Mouse (Mus musculus): Measurements from ENCODE around the gene Ttc36.
A peak's percentile ranks its signal among the peaks of the same experiment; 100 is the strongest.

Ttc36 gene

GRCm38 (mm10) chr9:44802808-44803450 is at the start of gene Ttc36:
TSS of gene Ttc36 (minus strand) at chr9:44803072.
- DNase-seq (ENCODE audit: low read depth, low spot score): no peak

GRCm38 (mm10) chr9:44847446-44847845 is 44.6 kb upstream of the Ttc36 start:
- DNase-seq (ENCODE audit: low read depth, low spot score): no peak

GRCm38 (mm10) chr9:44841241-44841640 is 38.4 kb upstream of the Ttc36 start:
- DNase-seq (ENCODE audit: low read depth, low spot score): no peak

- DNase-seq (ENCODE audit: low read depth, low spot score): no peak
Observed at GRCm38 (mm10) chr9:44836439-44836838, 33.6 kb upstream of the Ttc36 start.

- DNase-seq (ENCODE audit: low read depth, low spot score): no peak
Observed at GRCm38 (mm10) chr9:44832356-44832755, 29.5 kb upstream of the Ttc36 start.

- no peak for DNase-seq (ENCODE audit: low read depth, low spot score)
Observed at GRCm38 (mm10) chr9:44830506-44830905, 27.6 kb upstream of the Ttc36 start.

- no peak for DNase-seq (ENCODE audit: low read depth, low spot score)
Observed at GRCm38 (mm10) chr9:44828944-44829343, 26.1 kb upstream of the Ttc36 start.

GRCm38 (mm10) chr9:44826660-44827059 is 23.8 kb upstream of the Ttc36 start:
- no peak for DNase-seq (ENCODE audit: low read depth, low spot score)

- DNase-seq (ENCODE audit: low read depth, low spot score): no peak
Observed at GRCm38 (mm10) chr9:44819920-44820827, 17.3 kb upstream of the Ttc36 start.

GRCm38 (mm10) chr9:44817522-44817921 is 14.7 kb upstream of the Ttc36 start:
- no peak for DNase-seq (ENCODE audit: low read depth, low spot score)

GRCm38 (mm10) chr9:44814179-44814578 is 11.3 kb upstream of the Ttc36 start:
- DNase-seq (ENCODE audit: low read depth, low spot score): no peak

- no peak for DNase-seq (ENCODE audit: low read depth, low spot score)
Observed at GRCm38 (mm10) chr9:44810316-44810715, 7.4 kb upstream of the Ttc36 start.

GRCm38 (mm10) chr9:44807778-44808177 is 4.9 kb upstream of the Ttc36 start:
- no peak for DNase-seq (ENCODE audit: low read depth, low spot score)

GRCm38 (mm10) chr9:44807141-44807540 is 4.3 kb upstream of the Ttc36 start:
- DNase-seq (ENCODE audit: low read depth, low spot score): no peak

- DNase-seq (ENCODE audit: low read depth, low spot score): no peak
Observed at GRCm38 (mm10) chr9:44805536-44805935, 2.7 kb upstream of the Ttc36 start.

- DNase-seq (ENCODE audit: low read depth, low spot score): no peak
Observed at GRCm38 (mm10) chr9:44804678-44805077, 1.8 kb upstream of the Ttc36 start.

GRCm38 (mm10) chr9:44801669-44802068 is 1.2 kb downstream of the Ttc36 start:
- no peak for DNase-seq (ENCODE audit: low read depth, low spot score)

- DNase-seq (ENCODE audit: low read depth, low spot score): no peak
Observed at GRCm38 (mm10) chr9:44799958-44800324, 2.9 kb downstream of the Ttc36 start.

GRCm38 (mm10) chr9:44799102-44799957 is 3.5 kb downstream of the Ttc36 start, which contains the start of gene Tmem25:
TSS of gene Tmem25 (minus strand) at chr9:44799307.
- peak; percentile 67 for DNase-seq (ENCODE audit: low read depth, low spot score)

- no peak for DNase-seq (ENCODE audit: low read depth, low spot score)
Observed at GRCm38 (mm10) chr9:44798298-44798697, 4.6 kb downstream of the Ttc36 start.

- no peak for DNase-seq (ENCODE audit: low read depth, low spot score)
Observed at GRCm38 (mm10) chr9:44792842-44793241, 10.0 kb downstream of the Ttc36 start.

Measured in brain, embryonic 18.5 days (tissue).